Mouse (Mus musculus): ENCODE data around the gene Mrgprb1.
"Not testable (repeated sequence)": the region's sequence is repeated elsewhere in the genome, so short reads cannot be mapped to it uniquely, and the experiment has no call there.

Mrgprb1 gene

GRCm38 (mm10) chr7:48456242-48456641 is at the start of gene Mrgprb1:
TSS of gene Mrgprb1 (minus strand) at chr7:48456342.
- no peak for DNase-seq (ENCODE audit: low read depth, low spot score)

- no peak for DNase-seq (ENCODE audit: low read depth, low spot score)
These were observed 43.1 kb upstream of the Mrgprb1 start, which contains the start of gene Mrgprx2 for GRCm38 (mm10) chr7:48499221-48499620. TSS of gene Mrgprx2 (minus strand) at chr7:48499321.

DNA sequence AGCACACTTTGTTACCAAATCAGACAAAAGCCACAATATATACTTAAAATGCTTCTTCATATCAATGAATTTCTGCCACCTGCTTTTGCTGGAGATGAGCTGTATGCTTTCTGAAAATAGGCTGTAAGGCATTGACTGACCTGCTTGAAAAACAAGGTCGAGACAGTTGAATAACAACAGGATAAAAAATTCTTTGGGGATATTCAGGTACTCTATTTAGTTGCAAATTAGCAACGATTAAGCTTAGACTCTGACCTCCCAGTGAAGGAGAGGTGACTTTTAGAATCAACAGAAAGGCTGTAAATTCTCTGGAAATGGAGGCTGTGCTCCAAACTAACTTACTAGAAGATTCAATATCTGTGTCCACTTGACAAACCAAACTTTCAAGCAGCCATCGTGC is 19.6 kb downstream of the Mrgprb1 start:
- DNase-seq (ENCODE audit: low read depth, low spot score), result no peak

- not testable (repeated sequence) for DNase-seq (ENCODE audit: low read depth, low spot score)
These were observed 20.2 kb downstream of the Mrgprb1 start for GRCm38 (mm10) chr7:48435936-48436335.
